Mouse (Mus musculus) hindbrain, embryonic 13.5 days (tissue): ENCODE results near the gene Gm20388. TPM values are rescaled to one million over a fixed set of nuclear protein-coding genes. Genes with fewer than 3 reads are reported as not detected.
A peak's percentile ranks its signal among the peaks of the same experiment; 100 is the strongest.

Experiments used
- ATAC-seq: fragments of 200-750 bp; cut with Nextera tagmentation; 2 replicates; pipeline ENCODE4 v1.8.0; 2017; ENCODE audit warnings: moderate TSS enrichment; ENCODE audit not compliant: low FRiP score
- H3K27ac ChIP-seq: fragments of 300-500 bp; sonication (generic); 2 replicates; pipeline ENCODE4 v1.5.1; 2015; ENCODE audit warnings: inconsistent platforms, mild to moderate bottlenecking, moderate library complexity
- H3K27me3 ChIP-seq: fragments of 300-500 bp; sonication (generic); 2 replicates; pipeline ENCODE4 v1.6.1; 2015; ENCODE audit warnings: mild to moderate bottlenecking, inconsistent platforms
- H3K36me3 ChIP-seq: fragments of 300-500 bp; sonication (generic); 2 replicates; pipeline ENCODE4 v1.6.1; 2015; ENCODE audit warnings: mild to moderate bottlenecking, inconsistent platforms
- H3K4me1 ChIP-seq: fragments of 300-500 bp; sonication (generic); replicated peaks from 2 replicates; pipeline ENCODE4 v1.6.1; 2015; ENCODE audit warnings: inconsistent platforms
- H3K4me2 ChIP-seq: fragments of 300-500 bp; sonication (generic); 2 replicates; pipeline ENCODE4 v1.6.1; 2015; ENCODE audit warnings: inconsistent platforms, mild to moderate bottlenecking, moderate library complexity
- H3K4me3 ChIP-seq: fragments of 300-500 bp; sonication (generic); 2 replicates; pipeline ENCODE4 v1.5.1; 2015; ENCODE audit warnings: mild to moderate bottlenecking, inconsistent platforms
- H3K9ac ChIP-seq: fragments of 300-500 bp; sonication (generic); 2 replicates; pipeline ENCODE4 v1.6.1; 2015; ENCODE audit warnings: mild to moderate bottlenecking, inconsistent platforms
- H3K9me3 ChIP-seq: fragments of 300-500 bp; sonication (generic); 2 replicates; pipeline ENCODE4 v1.6.1; 2016; ENCODE audit warnings: inconsistent platforms
- WGBS: fragments of 180-500 bp; shearing (Covaris S2); methylation state at CpG from one replicate; pipeline ENCODE4 v1.1.7; 2015; 5-methylcytosine and 5-hydroxymethylcytosine counted together
- polyA plus RNA-seq: library from polyadenylated mRNA; unstranded; fragments of >200 nt; fragmentation: Nextera tagmentation; extraction: Ambion mirVana; gene quantifications from 2 replicates; pipeline ENCODE4 v1.2.1, GENCODE M21; 2015

The Gm20388 gene
- polyA plus RNA-seq, 1 experiment from 2014 or later = 1.9 TPM

DNA sequence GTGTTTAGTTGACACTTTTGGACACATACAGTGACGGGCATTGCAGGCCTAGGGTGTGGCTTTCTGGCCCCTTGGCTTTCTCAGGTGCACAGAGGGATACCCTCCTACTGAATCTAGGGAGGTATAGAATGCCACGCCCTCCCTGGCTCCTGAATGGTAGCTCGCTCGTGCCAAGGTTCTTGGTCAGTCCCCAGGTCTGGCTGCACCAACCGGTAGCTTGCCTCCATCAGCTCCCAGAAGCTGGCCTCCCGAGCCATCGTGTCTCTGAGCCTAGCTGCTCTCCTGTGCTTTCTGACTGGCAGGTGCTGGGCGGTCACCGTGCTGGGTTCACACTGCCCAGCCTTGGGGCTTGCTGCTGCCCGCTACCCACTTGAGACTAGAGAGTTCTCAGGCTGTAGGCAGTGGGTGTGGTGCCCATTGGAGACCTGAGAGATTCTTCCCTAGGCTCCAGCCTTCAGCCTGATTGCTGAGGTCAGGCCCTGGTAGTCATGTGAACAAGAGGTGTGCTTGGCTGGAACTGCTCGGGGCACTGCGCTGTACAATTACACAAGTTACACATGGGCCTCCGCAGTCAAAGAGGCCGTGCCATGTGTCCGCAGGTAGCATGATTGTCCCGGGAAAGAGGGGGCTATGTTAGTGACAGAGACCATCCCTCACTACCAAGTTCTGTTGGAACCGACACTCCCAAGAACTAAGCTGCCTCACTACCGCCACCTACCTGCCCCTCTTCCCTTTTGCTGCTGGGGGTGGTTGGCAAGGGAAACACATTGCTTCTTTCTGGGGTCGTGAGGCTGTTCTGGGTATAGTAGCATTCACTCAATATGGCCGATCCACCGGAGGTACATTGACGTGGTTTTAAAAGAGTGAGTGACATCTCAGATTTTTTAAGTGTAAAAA is 651.1 kb downstream of the Gm20388 start:
- WGBS = 84% methylated on average over 22 of the region's 22 CpGs
- Histone ChIP-seq H3K4me3 (no peak overlapping the region), H3K9me3 (no peaks in the 10 kb centered on the region), H3K4me2 (no peak overlapping the region), H3K4me1 (peaks cover 100% of the 10 kb centered on the region), H3K9ac (0 out of 2 replicates have a peak overlapping the region, but pooled peaks have one; percentile 56), H3K27me3 (no peaks in the 10 kb centered on the region), H3K27ac (peak overlapping the region; percentile 90), H3K36me3 (peaks cover 5% of the 10 kb centered on the region)
- no peak for ATAC-seq

DNA sequence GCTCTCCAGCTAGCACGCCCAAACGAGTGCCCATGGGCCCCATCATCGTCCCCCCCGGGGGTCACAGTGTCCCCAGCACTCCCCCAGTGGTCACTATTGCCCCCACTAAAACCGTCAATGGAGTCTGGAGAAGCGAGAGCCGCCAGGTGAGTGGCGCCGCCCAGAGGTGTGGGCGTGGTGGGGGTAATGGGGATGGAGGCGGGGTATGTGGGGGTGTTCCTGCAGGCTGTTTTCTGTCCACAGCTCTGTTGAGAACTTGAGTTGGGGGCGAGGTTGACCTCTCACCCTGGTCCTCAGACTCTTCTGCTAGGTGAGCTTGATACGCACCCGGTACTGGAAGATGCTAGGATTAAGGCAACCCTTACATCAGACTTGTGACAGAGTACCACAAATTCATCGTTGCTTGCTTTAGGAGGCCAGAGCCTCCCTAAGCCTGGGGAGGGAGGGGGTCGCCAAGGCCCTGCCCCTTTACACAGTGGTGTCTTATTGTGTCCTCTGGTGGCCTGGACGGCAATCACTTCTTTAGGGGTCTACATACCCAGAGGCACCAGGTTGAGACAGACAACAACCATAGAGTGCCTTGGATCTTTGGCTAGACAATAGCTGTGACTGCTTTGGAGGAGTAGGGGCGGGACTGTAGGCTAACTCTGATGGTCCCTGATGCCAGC is 652.2 kb downstream of the Gm20388 start:
- Histone ChIP-seq H3K36me3 (peaks cover 15% of the 10 kb centered on the region), H3K4me1 (peaks cover 96% of the 10 kb centered on the region), H3K9me3 (no peaks in the 10 kb centered on the region), H3K27ac (peak overlapping the region; percentile 90), H3K9ac (peak overlapping the region; percentile 56), H3K27me3 (no peaks in the 10 kb centered on the region), H3K4me2 (peak overlapping the region; percentile 26; the same call in 1 of the 2 replicates), H3K4me3 (no peak overlapping the region)
- 81% methylated on average over 18 of the region's 18 CpGs for WGBS
- no peak for ATAC-seq

DNA sequence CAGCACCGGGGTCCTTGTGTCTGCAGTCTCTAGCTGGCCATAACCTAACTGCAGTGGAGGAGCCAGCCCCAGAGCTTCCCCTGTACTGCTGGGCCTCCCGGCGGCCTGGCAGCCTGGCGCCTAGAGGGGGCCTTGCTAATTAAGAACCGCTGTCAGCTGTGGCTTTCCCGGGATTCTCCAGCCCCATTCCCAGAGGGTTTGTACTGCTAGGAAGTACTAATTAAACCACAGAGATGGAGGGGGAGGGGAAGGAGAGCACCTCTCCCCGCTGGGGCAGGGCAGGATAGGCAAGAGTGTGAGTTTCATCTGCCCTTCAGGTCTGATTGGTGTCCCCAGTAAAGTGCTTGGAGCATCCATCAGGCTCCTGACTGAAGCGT is 652.7 kb downstream of the Gm20388 start:
- H3K36me3 ChIP-seq = peaks cover 21% of the 10 kb centered on the region
- H3K4me3 ChIP-seq = no peak overlapping the region
- peaks cover 90% of the 10 kb centered on the region for H3K4me1 ChIP-seq
- no peaks in the 10 kb centered on the region for H3K9me3 ChIP-seq
- peak overlapping the region; percentile 26; the same call in 1 of the 2 replicates for H3K4me2 ChIP-seq
- H3K27ac ChIP-seq = peak overlapping the region; percentile 90
- H3K27me3 ChIP-seq = no peaks in the 10 kb centered on the region
- peak; percentile 7; the same call in 1 of the 2 replicates for ATAC-seq
- peak overlapping the region; percentile 56 for H3K9ac ChIP-seq
- 5% methylated on average over 8 of the region's 8 CpGs for WGBS

DNA sequence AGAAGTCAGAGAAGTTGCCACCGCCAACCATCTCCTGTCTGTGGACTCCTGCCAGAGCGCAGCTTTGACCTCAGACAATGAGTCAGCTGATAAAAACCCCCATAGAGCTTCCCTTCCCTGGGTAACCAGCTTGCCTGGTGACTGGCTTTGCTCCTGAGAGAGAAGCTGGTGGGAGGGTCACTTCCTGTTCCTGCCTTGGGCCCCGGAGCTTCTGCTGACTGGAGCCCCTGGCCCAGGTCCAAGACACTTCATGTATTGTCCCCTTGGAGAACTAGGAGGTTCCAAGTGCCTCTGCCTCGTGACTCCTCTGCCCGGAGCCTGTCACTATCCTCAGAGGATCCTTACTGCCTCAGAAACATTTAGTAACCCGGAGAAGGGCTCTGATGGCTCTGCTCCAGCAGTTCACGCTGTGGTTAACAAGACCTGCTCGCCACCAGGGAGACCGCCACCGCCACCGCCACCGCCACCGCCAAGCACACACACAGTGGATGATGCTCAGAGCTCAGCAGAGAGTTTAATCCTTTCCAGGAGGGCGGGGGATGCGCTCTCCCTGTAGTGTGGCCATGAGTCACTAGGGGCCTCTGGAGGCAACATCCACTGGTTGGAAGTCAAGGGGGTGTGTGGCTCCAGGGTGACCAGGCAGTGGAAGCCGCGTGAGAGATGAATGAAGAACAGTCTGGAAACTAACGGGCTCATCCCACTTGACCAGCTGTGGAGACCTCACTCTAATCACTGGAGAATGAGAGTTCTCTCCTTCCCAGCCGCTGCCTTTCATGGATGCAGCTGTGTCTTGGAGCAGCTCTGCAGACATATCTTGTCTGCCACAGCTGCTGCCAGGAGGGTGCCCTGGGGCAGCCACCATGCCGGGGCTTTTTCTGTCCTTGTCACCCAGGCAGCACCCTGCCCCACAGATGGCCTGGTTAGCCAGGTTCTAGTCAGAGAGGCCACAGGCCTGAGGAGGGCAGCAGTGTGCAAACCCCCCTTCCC is 653.5 kb downstream of the Gm20388 start:
- peak overlapping the region; percentile 56 for H3K9ac ChIP-seq
- no peak overlapping the region for H3K4me3 ChIP-seq
- H3K27me3 ChIP-seq = no peaks in the 10 kb centered on the region
- peak overlapping the region; percentile 26 for H3K4me2 ChIP-seq
- H3K36me3 ChIP-seq = peaks cover 29% of the 10 kb centered on the region
- ATAC-seq = peak; percentile 41
- H3K4me1 ChIP-seq = peaks cover 82% of the 10 kb centered on the region
- no peaks in the 10 kb centered on the region for H3K9me3 ChIP-seq
- WGBS = 13% methylated on average over 20 of the region's 20 CpGs
- H3K27ac ChIP-seq = peak overlapping the region; percentile 90

DNA sequence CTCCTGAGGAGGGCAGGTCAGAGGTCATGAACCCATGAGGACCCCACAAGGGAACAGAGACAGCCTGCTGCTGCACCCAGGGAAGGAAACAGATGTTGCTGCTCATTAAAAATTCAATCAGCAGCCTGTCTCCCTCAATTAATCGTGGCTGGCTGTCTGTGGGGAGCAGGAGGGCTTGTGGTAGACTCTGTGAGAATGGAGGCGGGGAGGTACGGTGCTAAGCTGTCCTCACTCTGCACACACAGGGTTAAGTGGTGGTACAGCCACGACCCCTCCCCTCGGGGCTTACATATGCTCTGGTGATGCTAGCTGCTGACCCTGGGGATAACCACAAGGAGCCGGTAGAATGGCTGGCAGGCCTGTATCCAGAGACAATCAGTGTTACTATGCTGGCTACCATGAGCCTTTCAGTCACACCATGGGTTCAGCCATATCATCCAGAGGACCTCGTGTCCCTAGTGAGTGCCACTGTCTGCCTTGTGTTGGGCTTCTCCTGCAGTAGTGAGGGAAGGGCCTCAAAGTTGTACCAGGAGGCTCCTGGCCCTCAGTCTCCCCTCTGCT is 654.6 kb downstream of the Gm20388 start:
- WGBS = 11% methylated on average over 7 of the region's 7 CpGs
- Histone ChIP-seq H3K4me3 (no peak overlapping the region), H3K9ac (peak overlapping the region; percentile 53; the same call in 1 of the 2 replicates), H3K9me3 (no peaks in the 10 kb centered on the region), H3K27ac (peak overlapping the region; percentile 90), H3K4me1 (peaks cover 71% of the 10 kb centered on the region), H3K27me3 (no peaks in the 10 kb centered on the region), H3K4me2 (no peak overlapping the region), H3K36me3 (peaks cover 36% of the 10 kb centered on the region)
- ATAC-seq = 0 out of 2 replicates have a peak, but pooled peaks have one; percentile 19

DNA sequence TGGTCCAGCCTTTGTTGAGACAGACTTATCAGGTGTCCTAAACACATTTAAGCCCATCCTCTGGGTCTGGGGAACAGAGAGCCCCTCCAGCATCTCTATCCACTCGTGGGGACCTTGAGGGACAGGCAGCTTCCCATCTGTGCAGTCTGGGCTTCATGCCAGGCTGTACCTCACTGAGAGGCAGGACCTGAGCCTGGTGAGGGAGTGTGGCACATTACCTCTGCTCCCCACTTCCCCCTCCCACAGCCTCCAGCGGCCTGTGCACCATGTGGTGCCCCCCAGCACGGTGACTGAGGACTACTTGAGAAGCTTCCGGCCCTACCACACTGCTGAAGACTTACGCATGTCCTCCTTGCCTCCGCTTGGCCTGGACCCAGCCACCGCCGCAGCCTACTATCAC is 656.0 kb downstream of the Gm20388 start:
- 74% methylated on average over 8 of the region's 8 CpGs for WGBS
- Histone ChIP-seq H3K36me3 (peaks cover 49% of the 10 kb centered on the region), H3K4me3 (no peak overlapping the region), H3K9ac (no peak overlapping the region; the same call in 1 of the 2 replicates), H3K27ac (peak overlapping the region; percentile 90), H3K9me3 (no peaks in the 10 kb centered on the region), H3K4me2 (no peak overlapping the region), H3K27me3 (no peaks in the 10 kb centered on the region), H3K4me1 (peaks cover 65% of the 10 kb centered on the region)
- ATAC-seq = no peak

DNA sequence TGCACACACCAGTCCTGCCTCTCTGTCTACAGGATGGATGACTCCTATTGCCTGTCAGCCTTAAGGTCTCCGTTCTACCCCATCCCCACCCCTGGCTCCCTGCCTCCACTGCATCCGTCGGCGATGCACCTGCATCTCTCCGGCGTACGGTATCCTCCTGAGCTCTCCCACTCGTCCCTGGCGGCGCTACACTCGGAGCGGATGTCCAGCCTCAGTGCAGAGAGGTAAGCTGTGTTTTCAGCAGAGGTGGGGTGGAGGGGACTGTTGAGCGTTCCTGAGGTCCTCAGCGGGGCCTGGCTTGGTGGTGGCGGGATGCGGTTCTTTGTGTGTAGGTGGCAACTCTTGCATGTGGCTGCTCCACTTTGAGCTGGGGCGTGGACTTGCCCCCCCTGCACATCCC is 657.1 kb downstream of the Gm20388 start:
- Histone ChIP-seq H3K9ac (peak overlapping the region; percentile 43; the same call in 1 of the 2 replicates), H3K9me3 (no peaks in the 10 kb centered on the region), H3K27me3 (no peaks in the 10 kb centered on the region), H3K4me1 (peaks cover 56% of the 10 kb centered on the region), H3K27ac (peak overlapping the region; percentile 90; the same call in 1 of the 2 replicates), H3K4me2 (no peak overlapping the region), H3K36me3 (peaks cover 60% of the 10 kb centered on the region), H3K4me3 (no peak overlapping the region)
- ATAC-seq = no peak
- 95% methylated on average over 17 of the region's 17 CpGs for WGBS

DNA sequence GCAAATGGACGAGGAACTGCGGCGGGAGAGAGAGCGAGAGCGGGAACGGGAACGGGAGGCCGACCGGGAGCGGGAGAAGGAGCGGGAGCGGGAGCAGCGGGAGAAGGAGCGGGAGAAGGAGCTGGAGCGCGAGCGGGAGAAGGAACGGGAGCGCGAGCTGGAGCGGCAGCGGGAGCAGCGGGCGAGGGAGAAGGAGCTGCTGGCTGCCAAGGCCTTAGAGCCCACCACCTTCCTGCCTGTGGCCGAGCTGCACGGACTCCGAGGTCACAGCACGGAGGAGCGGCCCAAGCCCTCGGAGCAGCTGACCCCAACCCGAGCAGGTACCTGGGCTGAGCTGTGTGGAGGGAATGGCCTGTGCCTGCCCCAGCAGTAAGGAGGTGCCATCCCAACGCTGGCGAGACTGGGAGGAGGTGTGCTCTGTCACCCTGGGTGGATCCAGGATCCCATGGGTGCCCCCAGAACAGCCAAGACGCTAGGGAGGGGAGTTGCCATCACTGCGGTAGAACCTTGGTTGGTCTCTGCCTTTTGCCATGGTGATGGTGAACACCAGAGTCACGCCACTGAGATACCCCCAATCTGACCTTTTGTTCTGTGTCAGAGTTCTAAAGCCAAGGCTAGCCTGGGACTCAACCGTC is 657.6 kb downstream of the Gm20388 start:
- Histone ChIP-seq H3K4me2 (no peak overlapping the region), H3K9ac (no peak overlapping the region), H3K4me1 (peaks cover 51% of the 10 kb centered on the region), H3K36me3 (peaks cover 65% of the 10 kb centered on the region), H3K27ac (peak overlapping the region; percentile 30; the same call in 1 of the 2 replicates), H3K4me3 (no peak overlapping the region), H3K9me3 (no peaks in the 10 kb centered on the region), H3K27me3 (no peaks in the 10 kb centered on the region)
- no peak for ATAC-seq
- WGBS = 96% methylated on average over 37 of the region's 37 CpGs

DNA sequence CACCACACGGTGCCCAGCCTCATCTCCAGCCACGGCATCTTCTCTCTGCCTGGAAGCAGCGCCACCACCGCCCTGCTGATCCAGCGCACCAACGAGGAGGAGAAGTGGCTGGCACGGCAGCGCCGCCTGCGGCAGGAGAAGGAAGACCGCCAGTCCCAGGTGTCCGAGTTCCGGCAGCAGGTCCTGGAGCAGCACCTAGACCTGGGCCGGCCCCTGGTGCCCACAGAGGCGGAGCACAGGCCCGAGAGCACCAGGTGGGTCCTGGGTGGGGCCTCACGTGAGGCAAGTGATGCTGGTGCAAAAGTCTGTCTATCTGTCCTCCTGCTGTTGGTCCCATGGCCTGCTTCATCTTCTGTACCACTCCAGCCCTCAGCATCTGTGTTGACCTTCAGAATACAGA is 658.5 kb downstream of the Gm20388 start:
- ATAC-seq = no peak
- WGBS = 97% methylated on average over 17 of the region's 17 CpGs
- no peaks in the 10 kb centered on the region for H3K27me3 ChIP-seq
- no peaks in the 10 kb centered on the region for H3K9me3 ChIP-seq
- H3K4me1 ChIP-seq = peaks cover 49% of the 10 kb centered on the region
- no peak overlapping the region for H3K9ac ChIP-seq
- no peak overlapping the region for H3K4me3 ChIP-seq
- no peak overlapping the region for H3K4me2 ChIP-seq
- no peak overlapping the region for H3K27ac ChIP-seq
- H3K36me3 ChIP-seq = peaks cover 74% of the 10 kb centered on the region

DNA sequence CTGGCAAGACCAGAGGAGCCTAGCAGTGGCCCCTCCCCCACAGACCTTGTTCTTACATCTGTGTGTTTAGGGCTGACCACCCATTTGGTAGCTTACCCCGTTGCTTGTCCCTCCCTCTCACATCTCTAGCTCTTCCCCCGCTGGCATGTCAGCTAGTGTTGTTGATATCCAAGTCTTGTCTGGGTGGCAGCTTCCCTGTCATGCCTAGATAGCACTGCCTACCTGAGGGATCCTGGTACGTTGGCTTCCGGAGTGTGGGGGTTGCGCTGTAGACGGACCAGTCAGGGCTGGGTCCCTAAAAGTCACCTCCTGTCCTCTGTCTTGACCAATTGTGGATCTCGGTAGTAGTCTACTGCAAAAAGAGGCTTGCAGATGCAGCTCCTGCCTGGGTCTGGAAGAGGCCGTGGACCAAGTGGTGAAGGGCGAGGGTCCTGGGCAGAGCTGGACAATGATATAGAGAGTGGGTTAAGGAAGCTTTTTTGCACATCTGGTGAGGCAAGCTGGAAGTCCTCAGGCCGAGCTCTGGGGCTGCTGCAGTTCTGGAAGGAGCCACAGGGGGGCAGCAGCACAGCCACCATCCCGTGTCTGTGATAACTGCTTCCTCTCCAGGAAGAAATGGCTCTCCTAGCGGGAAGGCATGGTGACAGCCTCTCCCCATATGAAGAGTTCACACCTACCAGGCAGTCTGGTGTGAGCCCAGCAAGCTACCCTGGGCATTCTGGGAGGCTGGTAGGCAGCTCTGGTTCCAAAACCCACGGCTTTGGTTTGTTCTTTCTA is 659.5 kb downstream of the Gm20388 start:
- H3K4me3 ChIP-seq = no peak overlapping the region
- ATAC-seq = no peak
- H3K27ac ChIP-seq = 0 out of 2 replicates have a peak overlapping the region, but pooled peaks have one; percentile 50
- H3K4me1 ChIP-seq = peaks cover 43% of the 10 kb centered on the region
- H3K4me2 ChIP-seq = no peak overlapping the region
- peaks cover 84% of the 10 kb centered on the region for H3K36me3 ChIP-seq
- no peaks in the 10 kb centered on the region for H3K9me3 ChIP-seq
- no peak overlapping the region for H3K9ac ChIP-seq
- H3K27me3 ChIP-seq = no peaks in the 10 kb centered on the region
- WGBS = 57% methylated on average over 13 of the region's 13 CpGs
